Mouse (Mus musculus) lung, adult 2 months (tissue): ENCODE measurements at regions not wholly inside any gene's neighbourhood (a gene's known extent, or its start where the extent isn't known, plus 50 kb on each side); places are given as distances from the start of the nearest gene placed in this dataset.

Experiments used
- CTCF ChIP-seq: fragments of 200-500 bp; IDR thresholded peaks from 2 replicates; pipeline ENCODE4 v1.5.1; 2011; ENCODE audit warnings: mild to moderate bottlenecking, low read length, control low read depth; ENCODE audit not compliant: insufficient read depth
- POLR2A ChIP-seq: fragments of 200-500 bp; IDR thresholded peaks from 2 replicates; pipeline ENCODE4 v1.6.1; 2011; ENCODE audit warnings: low read depth, mild to moderate bottlenecking, control low read depth, low read length, borderline replicate concordance; ENCODE audit errors: extremely low read depth

GRCm38 (mm10) chr1:61471779-61472578 is 166.6 kb upstream of the Pard3b start:
- no peak for TF ChIP-seq CTCF
- no peak for TF ChIP-seq POLR2A
